Mouse (Mus musculus) kidney, postnatal 10 days (tissue): ENCODE results near the gene Wrb.

ENCODE experiments used
- DNase-seq: peaks from one replicate; pipeline ENCODE4 v3.0.0; 2021; ENCODE audit warnings: mixed read lengths

Gene Wrb

DNA sequence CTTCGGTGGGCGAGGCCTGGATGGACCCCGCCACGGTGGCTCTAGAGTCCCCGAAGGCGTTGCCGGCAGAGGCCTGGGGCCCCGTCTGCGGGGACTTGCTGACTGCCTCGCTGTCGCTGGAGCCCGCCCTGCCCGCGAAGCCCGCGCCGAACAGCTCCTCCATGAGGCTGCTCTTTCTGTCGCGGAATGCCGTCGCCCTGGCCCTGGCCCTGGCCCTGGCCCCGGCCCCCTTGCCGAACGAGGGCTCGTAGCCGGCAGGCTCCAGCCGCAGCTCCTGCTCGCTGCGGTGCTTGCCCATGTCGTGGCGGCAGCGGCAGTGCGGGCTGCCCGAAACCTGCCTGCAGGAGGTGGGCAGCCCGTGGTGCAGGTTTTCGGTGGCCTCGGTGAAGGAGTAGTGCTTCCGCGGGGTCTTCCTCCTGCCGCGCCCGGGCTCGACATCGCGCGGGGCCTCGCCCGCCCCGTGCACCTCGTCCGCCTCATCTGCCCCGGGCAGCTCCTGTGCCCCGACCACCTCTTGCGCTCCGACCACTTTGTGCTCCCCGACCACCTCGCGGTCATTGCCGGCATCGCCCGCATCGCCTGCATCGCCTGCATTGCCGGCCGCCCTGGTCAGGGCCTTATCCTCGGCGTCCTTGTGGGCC lies 14.0 kb downstream of the Wrb start:
- DNase-seq: peak; percentile 80

- no peak for DNase-seq
Measured at GRCm38 (mm10) chr16:96159794-96160346, 14.7 kb downstream of the Wrb start.

GRCm38 (mm10) chr16:96160927-96161326 lies 15.7 kb downstream of the Wrb start:
- DNase-seq: no peak

GRCm38 (mm10) chr16:96161336-96161735 lies 16.1 kb downstream of the Wrb start:
- DNase-seq: no peak

- no peak for DNase-seq
Measured at GRCm38 (mm10) chr16:96165723-96166264, 20.6 kb downstream of the Wrb start.

DNA sequence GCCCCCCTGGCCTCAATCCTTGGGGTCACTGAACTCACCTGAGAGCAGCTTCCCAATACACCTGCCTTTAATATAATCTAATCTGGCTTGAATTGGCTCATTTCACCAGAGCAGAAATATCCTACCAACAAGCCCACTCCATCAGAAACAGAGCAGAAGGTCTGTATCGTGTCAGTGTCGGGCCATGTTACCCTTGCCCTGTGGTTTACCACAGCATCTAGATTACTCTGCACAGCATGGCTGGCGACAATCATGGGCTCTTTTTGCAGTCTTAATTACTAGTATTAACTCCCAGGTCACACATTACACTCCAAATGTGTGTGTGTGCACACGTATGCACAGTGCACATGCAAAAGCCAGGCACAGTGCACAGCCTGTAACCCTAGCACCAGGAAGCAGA lies 23.6 kb downstream of the Wrb start:
- no peak for DNase-seq

GRCm38 (mm10) chr16:96173648-96174047 lies 28.4 kb downstream of the Wrb start:
- DNase-seq: no peak

- no peak for DNase-seq
Measured at GRCm38 (mm10) chr16:96175399-96175798, 30.2 kb downstream of the Wrb start.

- DNase-seq: no peak
Measured at GRCm38 (mm10) chr16:96179156-96179555, 33.9 kb downstream of the Wrb start.

- DNase-seq: no peak
Measured at GRCm38 (mm10) chr16:96187619-96188018, 42.4 kb downstream of the Wrb start.

DNA sequence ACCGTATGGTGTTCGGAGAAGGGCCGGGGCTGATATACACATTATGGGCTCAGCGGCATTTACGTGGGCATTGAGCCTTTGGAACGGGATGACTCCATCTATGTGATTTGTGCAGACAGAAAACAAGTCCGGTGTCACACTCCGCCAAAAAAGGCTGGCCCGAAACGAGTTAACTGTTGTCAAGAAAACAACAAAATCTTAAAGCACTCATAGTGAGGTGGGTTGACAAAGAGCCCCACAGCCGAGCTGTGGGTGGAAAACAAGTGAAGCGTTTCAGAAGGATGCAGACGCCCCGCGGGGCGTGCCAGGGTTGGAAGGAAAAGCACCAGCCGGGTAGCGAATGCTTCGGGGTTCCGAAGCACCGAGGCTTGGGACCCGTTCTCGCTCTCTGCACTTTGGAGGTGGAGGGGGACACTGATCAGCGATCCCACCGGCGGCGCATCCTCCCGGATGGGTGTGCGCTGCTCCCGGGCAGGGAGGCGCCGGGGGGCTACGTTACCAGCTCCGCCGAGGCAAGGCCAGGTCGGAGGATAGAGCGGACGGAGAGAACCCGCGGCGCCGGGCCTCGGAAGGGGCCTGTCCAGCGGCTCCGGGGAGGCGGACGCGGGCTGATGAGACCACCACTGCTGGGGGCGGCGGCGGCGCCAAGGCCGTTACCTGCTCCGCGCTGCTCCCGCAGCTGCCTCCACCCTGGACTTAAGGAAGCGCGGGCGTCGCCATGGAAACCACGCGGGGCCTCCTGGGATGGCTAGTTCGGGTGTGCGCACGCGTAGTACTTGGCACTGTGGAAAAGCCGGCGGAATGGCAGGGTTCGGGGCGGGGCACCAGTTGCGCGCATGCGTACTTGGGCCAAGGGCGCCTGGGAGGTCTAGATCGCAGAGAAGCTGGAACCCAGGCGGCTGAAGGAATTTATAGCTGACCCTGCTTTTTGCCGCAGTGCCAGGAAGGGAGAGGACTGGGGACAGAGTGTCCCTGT lies 46.6 kb downstream of the Wrb start, which contains the start of gene Lca5l:
Gene Lca5l, minus strand, starts transcription at position 741 of the 976 bp plus-strand sequence.
- DNase-seq: peak; percentile 100

- peak; percentile 81 for DNase-seq
Measured at GRCm38 (mm10) chr16:96199913-96200701, 54.9 kb downstream of the Wrb start, which contains the start of gene Sh3bgr. TSS of gene Sh3bgr (plus strand) at chr16:96200450.

GRCm38 (mm10) chr16:96200702-96201028 lies 55.5 kb downstream of the Wrb start:
- no peak for DNase-seq

DNA sequence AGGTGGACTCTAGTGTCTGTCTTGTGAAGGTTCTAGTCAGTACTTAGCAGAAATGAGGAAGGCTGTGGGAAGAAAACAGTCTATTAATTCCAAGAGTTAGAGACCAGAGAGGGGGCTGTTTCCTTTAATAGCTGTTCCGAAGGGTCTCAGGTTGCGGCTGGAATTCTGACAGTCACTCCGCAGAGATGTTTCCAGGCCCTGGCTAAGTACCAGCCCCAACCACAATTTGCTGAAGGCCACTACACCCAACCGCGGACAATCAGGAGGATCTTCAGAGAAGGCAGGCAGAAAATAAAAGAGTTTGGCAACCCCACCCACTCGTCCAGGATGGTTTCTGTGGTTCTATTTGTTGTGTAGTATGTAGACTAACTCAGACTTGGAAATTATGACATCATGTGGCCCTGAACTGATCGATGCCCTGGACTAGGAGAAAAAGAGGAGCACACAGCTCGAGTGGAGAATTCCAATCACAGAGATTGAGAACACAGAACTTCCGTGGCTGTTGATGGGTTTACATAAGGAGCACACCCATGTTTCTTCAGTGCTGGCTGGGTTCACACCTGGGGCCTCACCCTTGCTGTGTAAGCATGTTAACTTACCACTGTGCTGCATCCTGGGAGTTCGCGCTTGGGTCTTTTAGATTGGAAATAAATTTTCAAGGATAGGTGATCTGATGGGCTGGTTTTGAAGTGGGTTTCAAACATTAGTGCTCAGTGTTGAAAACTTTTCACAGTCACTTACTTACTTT lies 56.5 kb downstream of the Wrb start:
- DNase-seq: no peak
